Mouse (Mus musculus): Measurements from ENCODE around the gene Wdr77.
"Not testable (repeated sequence)": the region's sequence is repeated elsewhere in the genome, so short reads cannot be mapped to it uniquely, and the experiment has no call there.

Wdr77 gene

DNA sequence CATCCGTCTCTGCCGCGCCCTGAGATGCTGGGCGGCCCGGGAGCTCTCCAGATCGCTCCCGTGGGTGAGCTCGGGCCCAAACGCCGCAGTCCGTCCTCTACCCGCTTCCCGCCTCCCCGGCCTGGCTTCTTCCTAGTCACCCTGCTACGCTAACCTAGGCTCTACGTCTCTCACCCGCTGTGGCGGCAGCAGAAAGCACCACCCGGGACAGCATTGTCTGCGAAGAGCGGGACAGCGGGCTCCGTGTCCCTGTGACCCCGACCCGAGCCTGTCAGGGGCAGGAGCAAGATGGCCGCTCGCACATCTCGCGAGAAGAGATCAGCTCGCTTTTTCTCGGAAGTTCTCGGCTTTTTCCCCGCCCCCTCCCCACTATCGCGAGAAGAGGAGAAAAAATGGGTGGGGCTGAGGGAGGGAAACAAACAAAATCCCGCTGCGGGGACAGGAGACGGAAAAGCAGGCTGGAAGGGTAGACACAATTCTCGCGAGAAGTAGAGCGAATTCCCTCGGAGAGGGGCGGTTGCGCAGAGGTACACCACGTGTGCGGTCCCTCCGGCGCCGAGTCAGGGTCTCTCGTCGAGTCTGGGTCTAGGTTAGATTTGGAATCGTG is at the start of gene Wdr77:
Gene Wdr77 (plus strand): TSS at position 396 of the 607 bp plus-strand sequence.
- peak; percentile 83 for DNase-seq (ENCODE audit: extremely low read depth, low read depth, low spot score)

DNA sequence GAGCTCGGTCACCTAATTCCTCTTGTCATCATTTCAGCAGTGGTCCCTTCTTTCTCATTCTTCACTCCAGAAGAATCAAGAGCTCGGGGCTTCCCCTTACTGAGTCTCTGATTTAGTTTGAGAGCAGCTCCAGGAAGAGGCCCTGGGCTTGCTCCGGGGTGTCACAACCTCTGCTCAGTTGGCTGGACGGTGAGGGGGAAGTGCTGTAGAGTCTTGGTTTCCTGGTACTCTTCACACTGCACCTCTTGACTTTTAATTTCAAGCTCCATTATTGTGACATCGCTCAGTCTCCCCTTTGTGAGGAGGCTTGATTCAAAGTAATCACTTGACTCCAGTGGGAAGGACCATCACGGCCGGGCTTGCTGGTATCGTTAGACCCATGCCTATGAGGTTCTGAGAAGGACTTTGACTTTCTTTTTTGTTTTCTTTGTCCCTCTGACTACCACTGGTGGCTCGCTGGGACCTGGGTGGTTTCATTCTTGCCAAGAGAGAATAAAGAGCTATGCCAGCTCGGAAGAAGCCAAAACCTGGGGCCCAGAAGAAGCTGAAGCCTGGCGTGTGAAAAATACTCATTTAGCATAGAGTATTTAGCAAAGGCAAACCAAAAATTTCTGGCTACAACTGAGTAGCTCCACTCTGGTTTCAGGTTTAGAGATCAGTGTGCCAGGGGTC is 48.5 kb upstream of the Wdr77 start:
- no peak for DNase-seq (ENCODE audit: extremely low read depth, low read depth, low spot score)

DNA sequence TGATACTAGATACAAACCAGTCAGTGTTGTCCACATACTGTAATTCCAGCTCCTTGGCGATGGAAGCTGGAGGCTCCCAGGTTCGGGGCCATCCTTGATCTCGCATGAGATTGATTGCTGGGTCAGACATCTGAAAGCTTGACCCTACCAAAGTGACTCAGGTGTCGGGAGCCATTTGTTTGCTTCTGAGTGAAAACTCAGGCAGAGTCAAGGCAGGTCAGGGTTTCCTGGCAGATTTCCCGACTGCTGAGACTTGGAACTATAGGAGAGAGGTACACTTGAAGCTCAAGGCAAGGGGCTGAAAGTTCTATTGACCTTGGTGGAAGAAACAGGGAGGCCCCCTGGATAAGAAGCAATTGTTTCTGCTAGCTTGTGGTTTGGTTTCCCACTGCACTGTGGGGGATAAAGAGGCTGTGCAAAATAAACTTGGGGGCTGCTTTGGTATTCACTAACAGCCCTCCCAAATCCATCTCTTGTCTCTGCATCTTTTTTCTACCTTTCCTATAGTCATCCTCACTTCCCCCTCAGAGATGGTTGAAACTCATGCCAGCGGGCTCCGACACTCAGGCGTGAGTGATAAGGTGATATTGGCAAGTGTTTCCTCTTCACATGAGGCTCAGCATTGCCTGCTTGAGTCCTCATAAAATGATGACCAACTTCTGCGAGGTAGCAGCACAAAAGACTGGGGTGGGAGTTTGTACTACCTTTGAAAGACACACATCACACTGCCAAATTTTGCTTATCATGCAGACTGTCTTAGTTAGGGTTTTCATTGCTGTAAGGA is 46.9 kb upstream of the Wdr77 start:
- no peak for DNase-seq (ENCODE audit: extremely low read depth, low read depth, low spot score)

DNA sequence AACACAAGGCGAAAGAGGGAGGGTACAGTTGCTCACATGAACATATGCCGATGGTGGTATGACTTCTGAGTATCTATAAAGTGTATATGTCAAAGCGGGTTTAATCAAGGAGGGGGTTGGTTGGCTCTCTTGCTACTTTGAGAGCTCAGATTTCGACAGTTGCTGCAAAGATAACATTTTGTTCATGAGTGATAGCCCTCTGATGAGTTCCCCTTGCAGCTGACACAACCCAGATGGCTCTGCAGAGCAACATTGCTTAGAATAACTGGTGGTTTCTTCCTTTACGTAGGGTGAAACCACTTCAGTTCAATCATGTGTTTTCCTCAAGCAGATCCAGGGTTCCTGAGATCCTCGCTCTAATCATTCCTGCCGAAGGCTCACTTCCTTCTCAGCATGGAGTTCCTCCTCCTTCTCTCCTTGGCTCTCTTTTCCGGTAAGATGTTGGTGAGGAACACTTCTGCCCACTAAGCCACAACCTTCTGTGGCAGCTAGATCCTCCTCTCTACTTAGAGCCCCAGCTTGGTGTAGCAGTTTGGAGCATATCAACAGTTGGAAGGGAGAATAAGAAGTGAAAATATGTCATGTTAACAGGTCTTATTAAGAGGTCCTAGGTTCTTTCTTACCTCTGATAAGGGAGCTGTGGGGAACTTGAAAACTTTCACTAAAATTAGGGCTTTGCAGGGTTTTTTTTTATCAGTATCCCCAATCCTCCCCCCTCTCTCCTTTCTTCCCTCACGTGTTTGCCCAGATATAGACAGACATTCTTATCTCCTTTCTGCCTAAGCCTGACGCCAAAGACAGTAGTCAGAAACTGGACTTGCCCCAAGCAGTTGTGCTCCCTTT is 45.1 kb upstream of the Wdr77 start:
- DNase-seq (ENCODE audit: extremely low read depth, low read depth, low spot score), result no peak

DNA sequence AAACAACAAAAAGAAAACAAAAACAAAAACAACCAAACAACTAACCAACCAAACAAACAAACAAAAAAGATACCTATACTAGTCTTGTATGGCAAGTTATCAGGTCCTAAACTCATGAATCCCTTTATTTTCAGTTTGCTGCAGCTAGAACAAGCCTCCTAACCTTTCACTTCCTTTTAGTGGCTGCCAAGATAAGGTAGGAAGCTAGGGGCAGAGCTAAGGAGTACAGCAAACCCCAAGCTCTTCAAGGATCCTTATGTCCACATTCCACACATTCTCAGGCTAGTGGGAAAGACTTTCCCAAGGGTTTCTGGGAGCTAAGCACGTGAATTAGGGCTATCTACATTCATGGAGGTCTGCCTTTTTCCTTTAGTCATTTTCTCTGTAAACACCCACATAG is 43.9 kb upstream of the Wdr77 start:
- no peak for DNase-seq (ENCODE audit: extremely low read depth, low read depth, low spot score)

DNA sequence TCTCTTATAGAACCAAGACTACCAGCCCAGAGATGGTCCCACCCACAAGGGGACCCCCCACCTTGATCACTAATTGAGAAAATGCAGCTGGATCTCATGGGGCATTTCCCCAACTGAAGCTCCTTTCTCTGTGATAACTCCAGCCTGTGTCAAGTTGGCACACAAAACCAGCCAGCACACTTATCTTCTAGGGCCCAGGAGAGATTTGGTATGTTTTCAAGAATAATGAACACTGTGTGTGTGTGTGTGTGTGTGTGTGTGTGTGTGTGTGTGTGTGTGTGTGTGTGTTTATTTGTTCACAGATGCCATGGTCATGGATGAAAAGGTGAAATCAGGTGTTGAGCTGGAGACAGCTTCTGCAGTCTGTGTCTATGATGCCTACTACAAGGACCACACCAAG is 42.7 kb upstream of the Wdr77 start:
- not testable (repeated sequence) for DNase-seq (ENCODE audit: extremely low read depth, low read depth, low spot score)

DNA sequence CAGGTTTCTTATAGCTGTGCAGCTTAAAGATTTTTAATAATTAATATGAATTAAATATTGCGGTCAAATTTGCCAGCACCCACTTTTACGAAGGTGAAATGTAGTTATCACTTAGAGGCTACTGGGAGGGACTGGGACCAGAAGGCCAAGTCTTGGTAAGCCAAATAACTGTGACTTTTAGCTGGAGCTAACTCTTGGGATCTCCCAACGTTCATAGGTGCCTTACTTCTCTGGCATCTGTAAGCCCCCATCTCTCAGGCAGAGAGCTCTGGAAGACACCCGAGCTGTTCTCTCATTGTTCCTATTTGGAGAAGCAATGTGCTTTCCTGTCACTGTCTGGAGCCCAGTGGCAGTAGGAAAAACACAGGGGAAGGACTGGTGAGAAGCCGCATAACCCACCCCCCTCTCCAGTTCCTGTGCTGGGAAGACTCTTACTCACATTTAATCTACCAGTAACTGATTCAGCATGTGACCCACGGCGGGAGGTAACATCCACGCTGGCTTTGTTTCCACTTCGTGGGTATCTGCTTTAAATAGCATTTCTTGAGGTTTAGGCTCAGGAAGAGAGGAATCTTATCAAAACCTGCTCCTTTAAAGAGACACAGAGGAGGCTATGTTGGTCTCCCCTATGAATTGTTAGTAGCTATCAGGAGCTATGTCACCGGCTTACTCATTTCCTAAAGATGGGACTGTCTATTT is 41.4 kb upstream of the Wdr77 start:
- DNase-seq (ENCODE audit: extremely low read depth, low read depth, low spot score), result no peak

DNA sequence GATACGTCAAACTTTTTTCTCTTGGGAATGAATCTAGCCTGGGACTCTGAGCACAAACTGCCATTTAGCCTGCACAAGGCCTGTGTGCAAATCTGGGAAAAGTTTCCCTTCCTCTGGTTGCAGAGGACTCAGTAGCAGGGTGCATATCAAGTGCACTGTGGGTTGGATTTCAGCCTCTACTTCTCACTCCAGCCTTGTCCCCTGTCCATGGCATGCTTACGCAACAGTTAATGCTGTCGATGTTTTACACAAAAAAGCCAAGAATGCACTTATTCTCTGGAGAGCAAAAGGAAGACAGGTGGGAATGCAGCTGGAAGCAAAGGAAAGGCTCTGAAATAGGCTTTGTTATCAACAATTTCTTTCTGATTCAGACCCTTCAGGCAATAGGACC is 40.8 kb upstream of the Wdr77 start:
- DNase-seq (ENCODE audit: extremely low read depth, low read depth, low spot score), result no peak

DNA sequence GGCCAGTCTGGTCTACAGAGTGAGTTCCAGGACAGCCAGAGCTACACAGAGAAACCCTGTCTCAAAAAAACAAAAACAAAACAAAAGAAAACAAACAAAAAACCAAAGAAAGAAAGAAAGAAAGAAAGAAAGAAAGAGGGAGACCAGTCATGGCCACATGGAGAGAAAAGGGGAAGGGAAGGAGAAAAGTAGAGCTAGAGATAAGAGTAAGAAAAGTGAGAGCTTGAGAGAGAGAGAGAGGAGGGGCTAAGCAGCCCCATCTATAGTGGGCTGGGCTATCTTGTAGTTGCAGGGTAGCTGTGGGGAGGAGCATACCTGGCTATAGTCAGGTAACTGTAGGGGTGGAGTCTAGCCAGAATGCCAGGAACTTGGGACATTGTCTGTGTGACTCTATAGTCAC is 38.4 kb upstream of the Wdr77 start:
- not testable (repeated sequence) for DNase-seq (ENCODE audit: extremely low read depth, low read depth, low spot score)

DNA sequence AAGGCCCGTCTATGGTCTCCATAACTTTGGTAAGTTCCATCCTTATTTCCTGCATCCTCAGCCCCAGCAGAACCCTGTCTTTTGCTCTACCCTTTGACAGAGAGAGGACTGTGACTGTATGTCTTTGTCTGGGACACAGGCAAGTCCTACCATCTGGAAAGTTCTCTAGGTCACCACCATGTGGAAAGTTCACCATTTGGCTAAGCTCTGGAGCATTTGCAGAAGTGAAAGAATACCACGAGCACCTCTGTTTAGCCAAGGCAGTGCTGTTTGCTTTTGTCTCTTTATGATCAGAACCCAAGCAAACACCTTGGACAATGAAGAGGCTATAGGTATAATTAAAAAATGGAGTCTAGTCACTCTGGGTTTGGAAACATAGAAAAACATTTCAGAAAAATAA is 37.2 kb upstream of the Wdr77 start:
- DNase-seq (ENCODE audit: extremely low read depth, low read depth, low spot score), result no peak

DNA sequence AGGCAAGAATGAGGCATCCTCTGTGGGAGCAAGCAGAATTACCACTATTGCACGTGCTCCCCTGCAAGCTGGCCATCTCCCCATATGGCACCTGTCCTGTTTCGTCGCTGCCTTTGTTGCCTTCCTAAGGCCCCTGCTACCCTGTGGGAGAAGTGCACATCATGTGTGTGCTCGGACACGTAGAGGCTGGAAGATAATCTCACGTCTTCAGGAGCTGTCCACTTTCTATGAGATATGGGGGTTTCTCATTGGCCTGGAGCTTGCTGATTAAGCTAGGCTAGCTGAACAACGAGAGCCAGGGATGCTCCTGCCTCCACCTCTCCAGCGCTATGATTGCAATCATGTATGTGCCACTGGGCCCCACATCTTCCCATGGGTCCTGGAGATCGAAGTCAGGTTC is 34.6 kb upstream of the Wdr77 start:
- DNase-seq (ENCODE audit: extremely low read depth, low read depth, low spot score), result no peak

DNA sequence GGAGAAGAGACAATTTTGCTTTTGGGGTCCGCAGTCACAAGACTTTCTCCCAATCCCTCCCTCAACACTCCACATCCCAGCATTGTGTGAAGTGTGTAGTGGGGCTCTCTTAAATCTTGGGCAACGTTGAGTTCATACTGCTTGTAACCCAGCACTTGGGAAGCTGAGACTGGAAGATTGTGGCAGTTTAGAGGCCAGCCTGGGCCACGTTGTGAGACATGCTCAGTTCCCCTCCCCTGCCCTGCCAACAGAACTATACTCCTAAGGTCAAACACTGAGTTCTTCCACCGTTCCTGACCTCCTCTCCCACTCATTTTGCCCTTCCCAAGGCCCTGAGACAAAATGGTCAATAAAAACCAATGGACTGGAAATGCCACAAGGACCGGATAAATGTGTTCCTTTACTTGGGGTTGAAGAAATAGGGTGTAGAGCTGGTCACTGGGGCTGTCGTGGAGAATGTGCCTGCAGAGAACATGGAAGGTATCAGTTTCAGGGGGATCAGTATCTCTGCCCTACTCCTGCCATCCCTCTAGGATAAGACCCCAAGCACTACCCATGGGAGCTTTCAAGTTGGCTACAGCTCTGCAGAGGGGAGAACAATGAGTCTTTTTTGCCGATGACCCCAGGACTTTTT is 31.5 kb upstream of the Wdr77 start:
- no peak for DNase-seq (ENCODE audit: extremely low read depth, low read depth, low spot score)

DNA sequence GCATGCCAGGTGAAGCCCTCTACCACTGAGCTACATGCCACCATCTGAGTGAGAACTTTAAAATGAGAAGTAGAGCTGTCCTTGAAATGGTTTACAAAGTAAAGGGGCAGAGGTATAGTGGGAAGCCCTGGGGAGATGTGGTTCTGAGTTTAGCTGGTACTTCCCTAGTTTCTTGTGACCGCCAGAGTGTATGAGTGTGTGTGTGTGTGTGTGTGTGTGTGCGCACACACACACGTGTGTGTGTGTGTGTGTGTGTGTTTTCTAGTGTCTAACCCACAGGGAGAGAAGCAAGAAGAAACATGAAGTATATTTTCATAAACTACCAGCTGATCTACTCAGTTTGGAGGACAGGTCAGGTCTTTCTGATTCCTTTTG is 31.0 kb upstream of the Wdr77 start:
- DNase-seq (ENCODE audit: extremely low read depth, low read depth, low spot score), result no peak

DNA sequence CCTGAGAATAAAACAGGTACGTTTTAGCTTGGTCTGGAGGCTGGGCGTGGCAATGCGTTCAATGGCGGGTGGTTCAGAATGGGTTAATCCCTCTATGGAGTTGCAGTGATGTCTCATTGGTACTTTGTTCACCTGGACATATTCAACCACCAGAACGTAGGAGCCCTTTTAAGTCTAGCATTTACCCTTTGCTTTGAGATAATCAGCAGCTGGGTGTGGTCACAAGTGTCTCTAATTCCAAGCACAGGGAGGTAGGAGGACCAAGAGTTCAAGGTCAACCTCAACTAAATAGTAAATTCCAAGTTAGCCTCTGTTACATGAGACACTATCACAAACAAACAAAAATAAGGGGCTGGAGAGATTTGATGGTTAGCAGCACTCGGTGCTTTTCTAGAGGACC is 30.4 kb upstream of the Wdr77 start:
- DNase-seq (ENCODE audit: extremely low read depth, low read depth, low spot score), result no peak

DNA sequence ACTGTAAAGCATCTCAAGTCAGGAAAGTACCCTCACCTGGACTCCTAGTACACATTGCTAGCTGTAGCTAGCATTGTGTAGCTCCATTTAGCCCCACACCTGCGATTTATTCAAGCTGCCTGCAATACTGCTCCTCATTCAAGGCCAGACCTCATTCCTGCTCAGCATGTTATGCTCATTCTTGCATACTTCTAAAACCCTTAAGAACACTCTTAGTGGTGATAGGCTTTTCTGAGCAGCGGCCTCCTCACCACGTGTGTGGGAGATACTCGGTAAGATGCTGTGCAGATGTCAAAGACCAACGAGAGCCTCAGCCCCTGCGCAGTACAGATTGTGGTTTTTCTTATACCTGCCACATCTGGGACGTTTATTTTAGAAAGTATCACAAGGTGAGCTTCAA is 29.3 kb upstream of the Wdr77 start:
- DNase-seq (ENCODE audit: extremely low read depth, low read depth, low spot score), result no peak

DNA sequence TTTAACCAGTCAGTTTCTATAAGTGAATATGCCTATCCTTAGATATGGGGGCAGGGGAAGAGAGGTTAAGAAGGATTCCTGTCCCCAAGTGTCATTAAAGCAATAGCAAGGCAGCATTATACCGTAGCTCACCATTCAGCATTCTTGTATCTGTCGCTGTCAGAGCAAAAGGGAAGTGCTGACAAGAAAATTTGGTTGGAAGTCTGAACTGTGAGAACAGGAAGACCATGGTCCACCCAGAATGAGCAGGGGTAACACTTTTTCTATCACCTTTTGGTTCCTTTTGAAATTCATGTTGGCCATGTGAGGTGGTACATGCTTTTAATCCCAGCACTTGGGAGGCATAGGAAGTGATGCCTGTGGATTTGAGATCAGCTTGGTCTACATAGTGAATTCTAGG is 28.1 kb upstream of the Wdr77 start:
- DNase-seq (ENCODE audit: extremely low read depth, low read depth, low spot score), result no peak

DNA sequence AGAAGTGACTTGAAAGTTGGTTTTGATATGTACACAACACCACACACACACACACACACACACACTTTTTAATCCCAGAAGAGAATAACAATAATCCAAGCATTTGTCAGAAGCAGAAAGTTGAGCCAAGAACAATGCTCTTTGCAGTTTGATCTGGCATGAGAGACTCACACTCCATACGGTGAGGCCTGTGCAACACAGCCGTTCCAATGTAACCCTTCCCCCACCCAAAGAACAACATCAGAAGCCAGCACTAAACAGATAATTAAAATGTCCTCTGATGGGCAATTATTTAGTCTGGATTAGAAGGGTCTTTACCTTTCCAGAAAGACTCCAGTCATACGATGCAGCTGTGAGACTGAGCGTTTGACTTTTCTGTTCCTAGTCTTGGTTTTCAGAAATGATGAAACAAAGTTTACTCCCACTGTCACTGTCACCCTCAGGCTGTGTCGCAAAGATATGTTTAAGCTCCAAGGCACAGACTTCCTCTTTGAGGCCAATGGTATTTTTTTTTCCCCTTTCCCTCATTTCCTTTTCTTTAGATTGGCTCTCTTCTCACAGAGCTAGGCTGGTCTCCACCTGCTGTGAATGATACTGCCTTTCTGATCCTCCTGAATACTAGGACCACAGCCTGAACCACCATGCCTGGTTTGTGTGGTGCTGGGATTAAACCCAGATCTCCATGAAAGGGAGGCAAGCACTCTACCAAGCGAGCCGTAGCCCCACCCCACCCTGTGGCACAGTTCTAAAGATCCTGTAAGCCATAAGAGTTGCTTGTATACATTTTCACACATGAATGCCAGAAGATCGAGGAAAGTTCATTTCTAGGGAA is 26.7 kb upstream of the Wdr77 start, which contains the start of gene I830077J02Rik:
Gene I830077J02Rik (minus strand): TSS at position 425 of the 832 bp plus-strand sequence.
- DNase-seq (ENCODE audit: extremely low read depth, low read depth, low spot score), result no peak

DNA sequence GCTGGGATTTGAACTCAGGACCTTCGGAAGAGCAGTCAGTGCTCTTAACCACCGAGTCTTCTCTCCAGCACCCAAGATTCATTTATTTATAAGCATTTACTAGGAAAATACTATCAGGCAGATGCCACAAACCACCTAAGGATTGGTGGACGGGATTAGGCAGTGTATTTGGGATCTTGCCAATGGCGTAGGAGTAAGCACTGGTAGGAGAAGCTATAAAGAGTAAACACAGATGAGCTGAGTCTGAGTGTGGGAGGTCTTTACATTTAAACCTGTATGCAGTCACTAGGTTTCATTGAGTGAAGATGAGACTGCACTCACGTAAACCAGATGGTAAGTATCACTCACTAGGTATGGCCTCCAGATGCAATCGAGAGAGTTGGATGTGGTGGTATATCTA is 25.2 kb upstream of the Wdr77 start:
- DNase-seq (ENCODE audit: extremely low read depth, low read depth, low spot score), result peak; percentile 8

DNA sequence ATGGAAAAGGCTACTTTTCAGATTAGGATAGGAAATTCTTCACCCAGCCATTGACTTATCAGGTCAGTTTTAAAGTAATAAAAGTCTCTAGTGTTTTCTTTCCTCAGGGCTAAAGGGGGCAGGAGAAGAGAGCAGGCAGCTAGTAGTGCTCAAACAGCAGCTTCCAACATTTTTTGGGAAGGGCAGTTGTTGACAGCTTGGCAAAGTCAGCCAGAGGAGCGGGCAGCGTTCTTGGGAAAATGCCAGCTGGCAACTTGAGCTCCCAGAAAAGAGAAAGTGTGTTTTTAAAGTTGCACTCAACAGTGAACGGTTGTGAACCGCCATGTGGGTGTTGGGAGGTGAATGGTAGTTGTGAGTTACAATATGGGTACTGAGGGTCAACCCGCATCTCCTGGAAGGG is 24.1 kb upstream of the Wdr77 start:
- no peak for DNase-seq (ENCODE audit: extremely low read depth, low read depth, low spot score)
